Mouse (Mus musculus): ENCODE data around the gene Dcaf4. TPM values are rescaled to one million over a fixed set of nuclear protein-coding genes. Genes with fewer than 3 reads are reported as not detected.

The Dcaf4 gene
- polyA plus RNA-seq, 1 experiment from 2014 or later, result 31.5 TPM

- H3K4me3 ChIP-seq (ENCODE audit: low read depth, low read length), result no peak overlapping the region
- DNase-seq (ENCODE audit: low spot score) (peak; percentile 75), ATAC-seq (replicated peaks; ENCODE audit: low FRiP score, low TSS enrichment, low read depth) (peak; percentile 46)
- no peaks in the 10 kb centered on the region for H3K9me3 ChIP-seq (ENCODE audit: control insufficient read depth, low read length)
- 6% methylated on average over 9 of the region's 9 CpGs for WGBS
- H3K4me1 ChIP-seq (replicated peaks; ENCODE audit: control insufficient read depth, insufficient read depth, low read length), result no peaks in the 10 kb centered on the region
- H3K36me3 ChIP-seq (ENCODE audit: control insufficient read depth, insufficient read depth, low read length), result no peaks in the 10 kb centered on the region
- no peak overlapping the region for H3K9ac ChIP-seq (ENCODE audit: low read length)
- H3K4me2 ChIP-seq (ENCODE audit: low read length), result no peak overlapping the region
- H3K27me3 ChIP-seq (replicated peaks; ENCODE audit: control insufficient read depth, insufficient read depth, low read length), result no peaks in the 10 kb centered on the region
- H3K27ac ChIP-seq (ENCODE audit: low read depth), result no peak overlapping the region
These were observed 18.1 kb upstream of the Dcaf4 start for GRCm38 (mm10) chr12:83502190-83502589.

GRCm38 (mm10) chr12:83506543-83506942 is 13.7 kb upstream of the Dcaf4 start:
- DNase-seq (ENCODE audit: low spot score) (no peak), ATAC-seq (replicated peaks; ENCODE audit: low FRiP score, low TSS enrichment, low read depth) (no peak)
- Histone ChIP-seq H3K9ac (ENCODE audit: low read length) (no peak overlapping the region), H3K27ac (ENCODE audit: low read depth) (no peak overlapping the region), H3K27me3 (replicated peaks; ENCODE audit: control insufficient read depth, insufficient read depth, low read length) (no peaks in the 10 kb centered on the region), H3K9me3 (ENCODE audit: control insufficient read depth, low read length) (no peaks in the 10 kb centered on the region), H3K4me3 (ENCODE audit: low read depth, low read length) (no peak overlapping the region), H3K4me2 (ENCODE audit: low read length) (no peak overlapping the region), H3K4me1 (replicated peaks; ENCODE audit: control insufficient read depth, insufficient read depth, low read length) (no peaks in the 10 kb centered on the region), H3K36me3 (ENCODE audit: control insufficient read depth, insufficient read depth, low read length) (no peaks in the 10 kb centered on the region)
- 75% methylated on average over 10 of the region's 10 CpGs for WGBS

- H3K4me2 ChIP-seq (ENCODE audit: low read length), result no peak overlapping the region
- H3K4me3 ChIP-seq (ENCODE audit: low read depth, low read length), result no peak overlapping the region
- WGBS, result 78% methylated on average over 5 of the region's 5 CpGs
These were observed 9.7 kb upstream of the Dcaf4 start for GRCm38 (mm10) chr12:83510586-83510985.

DNA sequence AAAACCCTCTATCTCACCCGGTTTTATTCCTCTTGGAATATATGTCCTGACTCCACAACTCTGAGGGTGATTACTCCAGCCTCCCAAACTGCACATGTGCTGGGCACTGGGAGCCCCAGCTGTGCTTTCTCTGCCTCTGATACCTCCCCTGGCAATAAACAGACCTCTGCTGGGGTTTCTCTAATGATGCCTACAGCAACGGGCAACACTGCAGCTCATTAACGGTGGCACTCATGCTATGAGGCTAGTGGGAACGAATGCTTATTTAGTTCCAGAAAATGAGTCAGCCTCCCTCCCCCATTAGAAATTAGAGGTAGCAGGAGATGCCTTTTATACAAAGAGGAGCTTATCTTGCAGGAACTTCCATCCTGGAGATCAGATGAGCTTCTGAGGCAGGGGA is 7.5 kb upstream of the Dcaf4 start:
- ATAC-seq (replicated peaks; ENCODE audit: low FRiP score, low TSS enrichment, low read depth), result no peak
- Histone ChIP-seq H3K9me3 (ENCODE audit: control insufficient read depth, low read length) (no peaks in the 10 kb centered on the region), H3K27me3 (replicated peaks; ENCODE audit: control insufficient read depth, insufficient read depth, low read length) (no peaks in the 10 kb centered on the region), H3K4me1 (replicated peaks; ENCODE audit: control insufficient read depth, insufficient read depth, low read length) (peaks cover 7% of the 10 kb centered on the region), H3K36me3 (ENCODE audit: control insufficient read depth, insufficient read depth, low read length) (no peaks in the 10 kb centered on the region), H3K27ac (ENCODE audit: low read depth) (no peak overlapping the region), H3K9ac (ENCODE audit: low read length) (no peak overlapping the region), H3K4me2 (ENCODE audit: low read length) (no peak overlapping the region), H3K4me3 (ENCODE audit: low read depth, low read length) (no peak overlapping the region)
- no peak for DNase-seq (ENCODE audit: low spot score)
- 23% methylated on average over 4 of the region's 4 CpGs for WGBS

More at GRCm38 (mm10) chr12:83510586-83510985, 9.7 kb upstream of the Dcaf4 start:
- no peak overlapping the region for H3K27ac ChIP-seq (ENCODE audit: low read depth)
- peaks cover 7% of the 10 kb centered on the region for H3K4me1 ChIP-seq (replicated peaks; ENCODE audit: control insufficient read depth, insufficient read depth, low read length)
- H3K9ac ChIP-seq (ENCODE audit: low read length), result no peak overlapping the region
- H3K36me3 ChIP-seq (ENCODE audit: control insufficient read depth, insufficient read depth, low read length), result no peaks in the 10 kb centered on the region
- H3K27me3 ChIP-seq (replicated peaks; ENCODE audit: control insufficient read depth, insufficient read depth, low read length), result no peaks in the 10 kb centered on the region
- no peak for DNase-seq (ENCODE audit: low spot score)
- H3K9me3 ChIP-seq (ENCODE audit: control insufficient read depth, low read length), result no peaks in the 10 kb centered on the region
- no peak for ATAC-seq (replicated peaks; ENCODE audit: low FRiP score, low TSS enrichment, low read depth)

- no peak for ATAC-seq (replicated peaks; ENCODE audit: low FRiP score, low TSS enrichment, low read depth)
These were observed 7.1 kb upstream of the Dcaf4 start for GRCm38 (mm10) chr12:83513185-83513584.

DNA sequence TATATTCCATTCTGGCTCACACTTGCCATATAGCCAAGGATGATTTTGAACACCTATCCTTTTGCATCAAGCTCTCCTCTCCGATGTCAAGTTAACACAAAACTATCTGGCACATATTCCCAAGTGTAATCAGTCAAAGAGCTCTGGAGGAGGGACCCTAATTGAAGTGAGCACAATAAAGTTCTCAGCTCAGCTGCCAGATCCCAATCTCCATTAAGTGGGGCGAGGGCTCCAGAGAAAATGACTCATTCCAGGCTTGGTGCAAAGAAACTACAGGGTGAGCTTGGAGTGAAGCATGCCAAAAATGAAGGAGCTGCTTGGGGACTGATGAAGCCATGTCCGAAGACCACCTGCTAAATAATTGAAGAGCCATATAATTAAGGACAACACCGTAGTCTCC is 6.0 kb upstream of the Dcaf4 start:
- H3K4me2 ChIP-seq (ENCODE audit: low read length), result no peak overlapping the region
- no peaks in the 10 kb centered on the region for H3K36me3 ChIP-seq (ENCODE audit: control insufficient read depth, insufficient read depth, low read length)
- H3K27ac ChIP-seq (ENCODE audit: low read depth), result no peak overlapping the region
- no peaks in the 10 kb centered on the region for H3K27me3 ChIP-seq (replicated peaks; ENCODE audit: control insufficient read depth, insufficient read depth, low read length)
- ATAC-seq (replicated peaks; ENCODE audit: low FRiP score, low TSS enrichment, low read depth), result no peak
- no peak overlapping the region for H3K4me3 ChIP-seq (ENCODE audit: low read depth, low read length)
- no peaks in the 10 kb centered on the region for H3K9me3 ChIP-seq (ENCODE audit: control insufficient read depth, low read length)
- H3K4me1 ChIP-seq (replicated peaks; ENCODE audit: control insufficient read depth, insufficient read depth, low read length), result peaks cover 7% of the 10 kb centered on the region
- 62% methylated on average over 4 of the region's 4 CpGs for WGBS
- H3K9ac ChIP-seq (ENCODE audit: low read length), result no peak overlapping the region
- DNase-seq (ENCODE audit: low spot score), result no peak

More at GRCm38 (mm10) chr12:83513185-83513584, 7.1 kb upstream of the Dcaf4 start:
- Histone ChIP-seq H3K9ac (ENCODE audit: low read length) (no peak overlapping the region), H3K9me3 (ENCODE audit: control insufficient read depth, low read length) (no peaks in the 10 kb centered on the region), H3K4me2 (ENCODE audit: low read length) (no peak overlapping the region), H3K36me3 (ENCODE audit: control insufficient read depth, insufficient read depth, low read length) (no peaks in the 10 kb centered on the region), H3K4me3 (ENCODE audit: low read depth, low read length) (no peak overlapping the region), H3K4me1 (replicated peaks; ENCODE audit: control insufficient read depth, insufficient read depth, low read length) (peaks cover 7% of the 10 kb centered on the region), H3K27me3 (replicated peaks; ENCODE audit: control insufficient read depth, insufficient read depth, low read length) (no peaks in the 10 kb centered on the region), H3K27ac (ENCODE audit: low read depth) (no peak overlapping the region)
- WGBS, result 26% methylated on average over 5 of the region's 5 CpGs
- no peak for DNase-seq (ENCODE audit: low spot score)

DNA sequence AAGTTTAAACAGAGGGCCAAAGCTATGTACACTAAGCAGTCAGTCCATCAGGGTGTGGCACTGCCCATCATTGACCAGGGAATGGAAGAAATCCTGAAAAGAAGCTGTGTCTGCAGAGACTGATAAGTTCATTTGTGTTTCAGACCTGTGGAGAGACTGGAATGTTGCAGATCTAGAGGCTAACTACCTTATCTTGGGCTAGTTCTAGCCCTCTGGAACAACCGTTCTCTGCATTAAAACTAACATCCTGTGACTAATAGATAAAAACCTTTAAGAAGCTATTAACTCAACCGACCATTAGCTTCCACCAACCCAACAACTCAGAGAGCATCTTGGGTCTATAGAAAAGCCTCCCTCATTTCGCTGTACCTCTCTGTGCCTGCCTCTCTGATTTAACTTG is 2.7 kb upstream of the Dcaf4 start:
- H3K4me1 ChIP-seq (replicated peaks; ENCODE audit: control insufficient read depth, insufficient read depth, low read length), result peaks cover 13% of the 10 kb centered on the region
- H3K9ac ChIP-seq (ENCODE audit: low read length), result no peak overlapping the region
- ATAC-seq (replicated peaks; ENCODE audit: low FRiP score, low TSS enrichment, low read depth) (no peak), DNase-seq (ENCODE audit: low spot score) (no peak)
- no peak overlapping the region for H3K4me2 ChIP-seq (ENCODE audit: low read length)
- H3K9me3 ChIP-seq (ENCODE audit: control insufficient read depth, low read length), result no peaks in the 10 kb centered on the region
- no peaks in the 10 kb centered on the region for H3K36me3 ChIP-seq (ENCODE audit: control insufficient read depth, insufficient read depth, low read length)
- no peaks in the 10 kb centered on the region for H3K27me3 ChIP-seq (replicated peaks; ENCODE audit: control insufficient read depth, insufficient read depth, low read length)
- 71% methylated on average over 3 of the region's 3 CpGs for WGBS
- no peak overlapping the region for H3K4me3 ChIP-seq (ENCODE audit: low read depth, low read length)
- no peak overlapping the region for H3K27ac ChIP-seq (ENCODE audit: low read depth)

DNA sequence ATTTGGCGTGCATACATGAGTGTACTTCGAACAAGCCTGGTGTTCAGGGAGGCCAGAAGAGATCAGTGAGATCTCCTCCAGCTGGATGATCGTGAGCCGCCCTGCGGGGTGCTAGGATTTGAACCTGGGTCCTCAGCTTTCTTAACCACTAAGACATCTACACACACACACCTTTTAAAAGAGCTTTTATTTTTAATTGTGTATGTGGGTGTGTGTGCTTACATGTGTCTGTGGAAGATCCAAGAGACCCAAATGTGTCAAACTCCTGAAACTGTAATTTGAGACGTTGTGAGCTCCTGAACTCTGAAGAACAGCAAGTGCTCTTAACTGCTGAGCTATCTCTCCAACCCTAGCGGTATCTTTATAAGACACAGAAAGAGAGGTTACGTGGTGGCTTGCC is 817 bp downstream of the Dcaf4 start:
- H3K9ac ChIP-seq (ENCODE audit: low read length), result peak overlapping the region; percentile 64; the same call in 1 of the 2 replicates
- peak overlapping the region; percentile 47 for H3K4me2 ChIP-seq (ENCODE audit: low read length)
- no peak overlapping the region for H3K27ac ChIP-seq (ENCODE audit: low read depth)
- H3K27me3 ChIP-seq (replicated peaks; ENCODE audit: control insufficient read depth, insufficient read depth, low read length), result no peaks in the 10 kb centered on the region
- WGBS, result 36% methylated on average over 8 of the region's 8 CpGs
- no peaks in the 10 kb centered on the region for H3K36me3 ChIP-seq (ENCODE audit: control insufficient read depth, insufficient read depth, low read length)
- ATAC-seq (replicated peaks; ENCODE audit: low FRiP score, low TSS enrichment, low read depth) (no peak), DNase-seq (ENCODE audit: low spot score) (no peak)
- H3K4me3 ChIP-seq (ENCODE audit: low read depth, low read length), result peak overlapping the region; percentile 85
- no peaks in the 10 kb centered on the region for H3K9me3 ChIP-seq (ENCODE audit: control insufficient read depth, low read length)
- peaks cover 7% of the 10 kb centered on the region for H3K4me1 ChIP-seq (replicated peaks; ENCODE audit: control insufficient read depth, insufficient read depth, low read length)

- WGBS, result 85% methylated on average over 6 of the region's 6 CpGs
- Histone ChIP-seq H3K4me1 (replicated peaks; ENCODE audit: control insufficient read depth, insufficient read depth, low read length) (peaks cover 7% of the 10 kb centered on the region), H3K27me3 (replicated peaks; ENCODE audit: control insufficient read depth, insufficient read depth, low read length) (no peaks in the 10 kb centered on the region), H3K9ac (ENCODE audit: low read length) (no peak overlapping the region), H3K36me3 (ENCODE audit: control insufficient read depth, insufficient read depth, low read length) (0 out of 2 replicates have a peak, but pooled peaks cover 3% of the 10 kb centered on the region), H3K4me3 (ENCODE audit: low read depth, low read length) (no peak overlapping the region), H3K4me2 (ENCODE audit: low read length) (no peak overlapping the region), H3K9me3 (ENCODE audit: control insufficient read depth, low read length) (no peaks in the 10 kb centered on the region), H3K27ac (ENCODE audit: low read depth) (no peak overlapping the region)
- DNase-seq (ENCODE audit: low spot score) (no peak), ATAC-seq (replicated peaks; ENCODE audit: low FRiP score, low TSS enrichment, low read depth) (no peak)
These were observed 2.8 kb downstream of the Dcaf4 start for GRCm38 (mm10) chr12:83523056-83523455.

Measured in intestine, embryonic 14.5 days (tissue).